Mouse (Mus musculus): ENCODE measurements around the gene Olfr1101. TPM values are rescaled to one million over a fixed set of nuclear protein-coding genes. Genes with fewer than 3 reads are reported as not detected.

The Olfr1101 gene
- total and polyA plus RNA-seq, 3 experiments, result not detected

- H3K9me3 ChIP-seq (replicated peaks; ENCODE audit: insufficient read depth, low read length), result no peaks in the 10 kb centered on the region
- no peak within 1 kb of the TSS for H3K27ac ChIP-seq (ENCODE audit: control insufficient read depth, low read depth, low read length)
- TF ChIP-seq MYC (IDR thresholded peaks at IDR 0.05; ENCODE audit: low read depth, low read length), result no peak
- TF ChIP-seq POLR2A (IDR thresholded peaks at IDR 0.05; ENCODE audit: control insufficient read depth in 1 of 2, insufficient read depth in 1 of 2, low read depth in 1 of 2, low read length in 2 of 2, poor library complexity in 1 of 2), result no peak
- TF ChIP-seq MAX (IDR thresholded peaks at IDR 0.05; ENCODE audit: low read length), result no peak
- DNase-seq (ENCODE audit: low read depth, low spot score), result no peak
- H3K4me3 ChIP-seq (ENCODE audit: control insufficient read depth in 1 of 2, insufficient read depth in 1 of 2, low read depth in 2 of 2, low read length in 2 of 2), result no peak within 1 kb of the TSS
- no peaks in the 10 kb centered on the region for H3K4me1 ChIP-seq (ENCODE audit: control insufficient read depth in 1 of 2, insufficient read depth in 2 of 2, low read length in 2 of 2)
- H3K27me3 ChIP-seq (ENCODE audit: control insufficient read depth in 1 of 2, insufficient read depth in 2 of 2, low read length in 2 of 2), result no peaks in the 10 kb centered on the region
- H3K79me2 ChIP-seq (ENCODE audit: control insufficient read depth, insufficient read depth, low read length, poor library complexity), result no peaks in the 10 kb centered on the region
- H3K9ac ChIP-seq (ENCODE audit: control insufficient read depth, low read depth, low read length, poor library complexity, severe bottlenecking), result no peak within 1 kb of the TSS
- no peaks in the 10 kb centered on the region for H3K36me3 ChIP-seq (ENCODE audit: control insufficient read depth in 1 of 2, insufficient read depth in 2 of 2, low read length in 2 of 2)
Measured at GRCm38 (mm10) chr2:86979854-86980253, 11.2 kb downstream of the Olfr1101 start, which contains the start of gene Olfr1100. Gene Olfr1100 (minus strand): TSS chr2:86979954.

- no peak within 1 kb of the TSS for H3K9ac ChIP-seq (ENCODE audit: control insufficient read depth, low read depth, low read length, poor library complexity, severe bottlenecking)
Measured at GRCm38 (mm10) chr2:86960593-86960992, 30.4 kb downstream of the Olfr1101 start, which contains the start of gene Olfr1099. Gene Olfr1099 (minus strand): TSS chr2:86960693.

More at GRCm38 (mm10) chr2:86960593-86960992, 30.4 kb downstream of the Olfr1101 start, which contains the start of gene Olfr1099:
- H3K4me1 ChIP-seq (ENCODE audit: control insufficient read depth in 1 of 2, insufficient read depth in 2 of 2, low read length in 2 of 2), result no peaks in the 10 kb centered on the region
- no peaks in the 10 kb centered on the region for H3K36me3 ChIP-seq (ENCODE audit: control insufficient read depth in 1 of 2, insufficient read depth in 2 of 2, low read length in 2 of 2)
- DNase-seq (ENCODE audit: low read depth, low spot score), result no peak
- no peak within 1 kb of the TSS for H3K27ac ChIP-seq (ENCODE audit: control insufficient read depth, low read depth, low read length)
- H3K9me3 ChIP-seq (replicated peaks; ENCODE audit: insufficient read depth, low read length), result no peaks in the 10 kb centered on the region
- no peaks in the 10 kb centered on the region for H3K79me2 ChIP-seq (ENCODE audit: control insufficient read depth, insufficient read depth, low read length, poor library complexity)
- H3K27me3 ChIP-seq (ENCODE audit: control insufficient read depth in 1 of 2, insufficient read depth in 2 of 2, low read length in 2 of 2), result no peaks in the 10 kb centered on the region
- H3K4me3 ChIP-seq (ENCODE audit: control insufficient read depth in 1 of 2, insufficient read depth in 1 of 2, low read depth in 2 of 2, low read length in 2 of 2), result no peak within 1 kb of the TSS
- TF ChIP-seq MXI1 (IDR thresholded peaks at IDR 0.05; ENCODE audit: low read depth, low read length) (no peak), ZC3H11A (IDR thresholded peaks at IDR 0.05; ENCODE audit: low read depth, low read length) (no peak), MYC (IDR thresholded peaks at IDR 0.05; ENCODE audit: low read depth, low read length) (no peak), ZNF384 (IDR thresholded peaks at IDR 0.05; ENCODE audit: low read depth, low read length) (no peak), USF1 (IDR thresholded peaks at IDR 0.05; ENCODE audit: low read depth, low read length) (no peak), MAX (IDR thresholded peaks at IDR 0.05; ENCODE audit: low read length) (no peak), E2F4 (IDR thresholded peaks at IDR 0.05; ENCODE audit: borderline replicate concordance, low read depth, low read length) (no peak), NELFE (IDR thresholded peaks at IDR 0.05; ENCODE audit: low read depth, low read length) (no peak), TBP (IDR thresholded peaks at IDR 0.05; ENCODE audit: low read depth, low read length) (no peak), CHD2 (IDR thresholded peaks at IDR 0.05; ENCODE audit: low read length) (no peak), UBTF (IDR thresholded peaks at IDR 0.05; ENCODE audit: borderline replicate concordance, insufficient read depth, low read depth, low read length) (no peak), KAT2A (conservative IDR thresholded peaks at IDR 0.05; ENCODE audit: low read depth, low read length) (no peak)

Other genes with a start within 250 kb of the Olfr1101 start
- not detected in 2 replicates for gene Olfr1090, start 232.2 kb downstream of the Olfr1101 start, total RNA-seq (2012; rRNA removed)
- not detected for gene Olfr1090, start 232.2 kb downstream of the Olfr1101 start, polyA plus RNA-seq (2012; ENCODE audit: insufficient read depth in 1 of 2, insufficient read length in 2 of 2, low read depth in 1 of 2, low replicate concordance in 2 of 2, missing spikeins in 1 of 2)
- gene Olfr1093, start 208.7 kb downstream of the Olfr1101 start, total RNA-seq (2012; rRNA removed), result not detected in 2 replicates
- not detected for gene Olfr1093, start 208.7 kb downstream of the Olfr1101 start, polyA plus RNA-seq (2012; ENCODE audit: insufficient read depth in 1 of 2, insufficient read length in 2 of 2, low read depth in 1 of 2, low replicate concordance in 2 of 2, missing spikeins in 1 of 2)
- not detected in 2 replicates for gene Olfr141, start 181.2 kb downstream of the Olfr1101 start, total RNA-seq (2012; rRNA removed)
- not detected for gene Olfr141, start 181.2 kb downstream of the Olfr1101 start, polyA plus RNA-seq (2012; ENCODE audit: insufficient read depth in 1 of 2, insufficient read length in 2 of 2, low read depth in 1 of 2, low replicate concordance in 2 of 2, missing spikeins in 1 of 2)
- gene Olfr1094, start 166.6 kb downstream of the Olfr1101 start, total RNA-seq (2012; rRNA removed), result not detected in 2 replicates
- not detected for gene Olfr1094, start 166.6 kb downstream of the Olfr1101 start, polyA plus RNA-seq (2012; ENCODE audit: insufficient read depth in 1 of 2, insufficient read length in 2 of 2, low read depth in 1 of 2, low replicate concordance in 2 of 2, missing spikeins in 1 of 2)
- gene Olfr1095, start 139.5 kb downstream of the Olfr1101 start, total RNA-seq (2012; rRNA removed), result not detected in 2 replicates
- not detected for gene Olfr1095, start 139.5 kb downstream of the Olfr1101 start, polyA plus RNA-seq (2012; ENCODE audit: insufficient read depth in 1 of 2, insufficient read length in 2 of 2, low read depth in 1 of 2, low replicate concordance in 2 of 2, missing spikeins in 1 of 2)
- not detected in 2 replicates for gene Gm13723, start 116.4 kb downstream of the Olfr1101 start, total RNA-seq (2012; rRNA removed)
- gene Gm13723, start 116.4 kb downstream of the Olfr1101 start, polyA plus RNA-seq (2012; ENCODE audit: insufficient read depth in 1 of 2, insufficient read length in 2 of 2, low read depth in 1 of 2, low replicate concordance in 2 of 2, missing spikeins in 1 of 2), result not detected
- gene Olfr1097, start 99.0 kb downstream of the Olfr1101 start, total RNA-seq (2012; rRNA removed), result not detected in 2 replicates
- not detected for gene Olfr1097, start 99.0 kb downstream of the Olfr1101 start, polyA plus RNA-seq (2012; ENCODE audit: insufficient read depth in 1 of 2, insufficient read length in 2 of 2, low read depth in 1 of 2, low replicate concordance in 2 of 2, missing spikeins in 1 of 2)
- gene Olfr1098, start 66.7 kb downstream of the Olfr1101 start, total RNA-seq (2012; rRNA removed), result not detected in 2 replicates
- gene Olfr1098, start 66.7 kb downstream of the Olfr1101 start, polyA plus RNA-seq (2012; ENCODE audit: insufficient read depth in 1 of 2, insufficient read length in 2 of 2, low read depth in 1 of 2, low replicate concordance in 2 of 2, missing spikeins in 1 of 2), result not detected
- gene Olfr1099, start 30.5 kb downstream of the Olfr1101 start, total RNA-seq (2012; rRNA removed), result not detected in 2 replicates
- gene Olfr1099, start 30.5 kb downstream of the Olfr1101 start, polyA plus RNA-seq (2012; ENCODE audit: insufficient read depth in 1 of 2, insufficient read length in 2 of 2, low read depth in 1 of 2, low replicate concordance in 2 of 2, missing spikeins in 1 of 2), result not detected
- gene Olfr1100, start 11.3 kb downstream of the Olfr1101 start, total RNA-seq (2012; rRNA removed), result not detected in 2 replicates
- gene Olfr1100, start 11.3 kb downstream of the Olfr1101 start, polyA plus RNA-seq (2012; ENCODE audit: insufficient read depth in 1 of 2, insufficient read length in 2 of 2, low read depth in 1 of 2, low replicate concordance in 2 of 2, missing spikeins in 1 of 2), result not detected
- gene Olfr1102, start 7.2 kb upstream of the Olfr1101 start, total RNA-seq (2012; rRNA removed), result not detected in 2 replicates
- gene Olfr1102, start 7.2 kb upstream of the Olfr1101 start, polyA plus RNA-seq (2012; ENCODE audit: insufficient read depth in 1 of 2, insufficient read length in 2 of 2, low read depth in 1 of 2, low replicate concordance in 2 of 2, missing spikeins in 1 of 2), result not detected
- gene Olfr1104, start 35.9 kb upstream of the Olfr1101 start, total RNA-seq (2012; rRNA removed), result not detected in 2 replicates
- gene Olfr1104, start 35.9 kb upstream of the Olfr1101 start, polyA plus RNA-seq (2012; ENCODE audit: insufficient read depth in 1 of 2, insufficient read length in 2 of 2, low read depth in 1 of 2, low replicate concordance in 2 of 2, missing spikeins in 1 of 2), result not detected
- gene Olfr1105, start 45.3 kb upstream of the Olfr1101 start, total RNA-seq (2012; rRNA removed), result not detected in 2 replicates
- gene Olfr1105, start 45.3 kb upstream of the Olfr1101 start, polyA plus RNA-seq (2012; ENCODE audit: insufficient read depth in 1 of 2, insufficient read length in 2 of 2, low read depth in 1 of 2, low replicate concordance in 2 of 2, missing spikeins in 1 of 2), result not detected
- not detected in 2 replicates for gene Olfr1106, start 61.1 kb upstream of the Olfr1101 start, total RNA-seq (2012; rRNA removed)
- gene Olfr1106, start 61.1 kb upstream of the Olfr1101 start, polyA plus RNA-seq (2012; ENCODE audit: insufficient read depth in 1 of 2, insufficient read length in 2 of 2, low read depth in 1 of 2, low replicate concordance in 2 of 2, missing spikeins in 1 of 2), result not detected
- not detected in 2 replicates for gene Olfr1107, start 84.6 kb upstream of the Olfr1101 start, total RNA-seq (2012; rRNA removed)
- gene Olfr1107, start 84.6 kb upstream of the Olfr1101 start, polyA plus RNA-seq (2012; ENCODE audit: insufficient read depth in 1 of 2, insufficient read length in 2 of 2, low read depth in 1 of 2, low replicate concordance in 2 of 2, missing spikeins in 1 of 2), result not detected
- gene Olfr1109, start 104.8 kb upstream of the Olfr1101 start, total RNA-seq (2012; rRNA removed), result not detected in 2 replicates
- not detected for gene Olfr1109, start 104.8 kb upstream of the Olfr1101 start, polyA plus RNA-seq (2012; ENCODE audit: insufficient read depth in 1 of 2, insufficient read length in 2 of 2, low read depth in 1 of 2, low replicate concordance in 2 of 2, missing spikeins in 1 of 2)
- gene Olfr259, start 123.3 kb upstream of the Olfr1101 start, total RNA-seq (2012; rRNA removed), result not detected in 2 replicates
- gene Olfr259, start 123.3 kb upstream of the Olfr1101 start, polyA plus RNA-seq (2012; ENCODE audit: insufficient read depth in 1 of 2, insufficient read length in 2 of 2, low read depth in 1 of 2, low replicate concordance in 2 of 2, missing spikeins in 1 of 2), result not detected
- not detected in 2 replicates for gene Olfr1110, start 149.1 kb upstream of the Olfr1101 start, total RNA-seq (2012; rRNA removed)
- not detected for gene Olfr1110, start 149.1 kb upstream of the Olfr1101 start, polyA plus RNA-seq (2012; ENCODE audit: insufficient read depth in 1 of 2, insufficient read length in 2 of 2, low read depth in 1 of 2, low replicate concordance in 2 of 2, missing spikeins in 1 of 2)
- not detected in 2 replicates for gene Olfr1111, start 161.4 kb upstream of the Olfr1101 start, total RNA-seq (2012; rRNA removed)
- gene Olfr1111, start 161.4 kb upstream of the Olfr1101 start, polyA plus RNA-seq (2012; ENCODE audit: insufficient read depth in 1 of 2, insufficient read length in 2 of 2, low read depth in 1 of 2, low replicate concordance in 2 of 2, missing spikeins in 1 of 2), result not detected
- gene Olfr1112, start 196.6 kb upstream of the Olfr1101 start, total RNA-seq (2012; rRNA removed), result not detected in 2 replicates
- gene Olfr1112, start 196.6 kb upstream of the Olfr1101 start, polyA plus RNA-seq (2012; ENCODE audit: insufficient read depth in 1 of 2, insufficient read length in 2 of 2, low read depth in 1 of 2, low replicate concordance in 2 of 2, missing spikeins in 1 of 2), result not detected
- gene Olfr1113, start 217.7 kb upstream of the Olfr1101 start, total RNA-seq (2012; rRNA removed), result not detected in 2 replicates
- not detected for gene Olfr1113, start 217.7 kb upstream of the Olfr1101 start, polyA plus RNA-seq (2012; ENCODE audit: insufficient read depth in 1 of 2, insufficient read length in 2 of 2, low read depth in 1 of 2, low replicate concordance in 2 of 2, missing spikeins in 1 of 2)